Mouse (Mus musculus) MEL (cell line): ENCODE measurements at regions not wholly inside any gene's neighbourhood (a gene's known extent, or its start where the extent isn't known, plus 50 kb on each side); places are given as distances from the start of the nearest gene placed in this dataset.

Source experiments
- DNase-seq: peaks from one replicate; pipeline ENCODE4 v3.0.0; 2011; ENCODE audit warnings: low read depth, low spot score
- H3K27ac ChIP-seq: 2 replicates; pipeline ENCODE4 v1.5.1; 2012; ENCODE audit warnings: low read depth, mild to moderate bottlenecking, control low read depth, low read length, moderate library complexity; ENCODE audit not compliant: control insufficient read depth
- H3K27me3 ChIP-seq, 2 experiments: fragments of 150-350 bp in 1 of 2; sonication (generic) in 1 of 2; 2 replicates each; pipeline ENCODE4 v1.6.1; 2012; ENCODE audit warnings: low read length in 2 of 2, mild to moderate bottlenecking in 2 of 2, improper control_type of control experiment in 1 of 2, moderate library complexity in 1 of 2; ENCODE audit not compliant: insufficient read depth in 2 of 2, control insufficient read depth in 1 of 2
- H3K36me3 ChIP-seq, 2 experiments: 2 replicates each; pipeline ENCODE4 v1.6.1; 2012 to 2014; ENCODE audit warnings: low read length in 2 of 2, improper control_type of control experiment in 1 of 2, inconsistent platforms in 1 of 2, mild to moderate bottlenecking in 1 of 2; ENCODE audit not compliant: insufficient read depth in 2 of 2, control insufficient read depth in 1 of 2
- H3K4me1 ChIP-seq, 2 experiments: fragments of 150-350 bp in 1 of 2; sonication (generic) in 1 of 2; 2 replicates each; pipeline ENCODE4 v1.6.1; 2012; ENCODE audit warnings: low read length in 2 of 2, improper control_type of control experiment in 1 of 2, mild to moderate bottlenecking in 1 of 2; ENCODE audit not compliant: insufficient read depth in 2 of 2, control insufficient read depth in 1 of 2
- H3K4me3 ChIP-seq, 2 experiments: fragments of 150-350 bp in 1 of 2; sonication (generic) in 1 of 2; 2 replicates each; pipeline ENCODE4 v1.5.1; 2012; ENCODE audit warnings: low read depth in 2 of 2, low read length in 2 of 2, mild to moderate bottlenecking in 2 of 2, moderate library complexity in 2 of 2, control low read depth in 1 of 2, improper control_type of control experiment in 1 of 2; ENCODE audit not compliant: control insufficient read depth in 1 of 2, insufficient read depth in 1 of 2
- H3K79me2 ChIP-seq: 2 replicates; pipeline ENCODE4 v1.6.1; 2012; ENCODE audit warnings: mild to moderate bottlenecking, low read length, moderate library complexity; ENCODE audit not compliant: control insufficient read depth, poor library complexity, insufficient read depth
- H3K9ac ChIP-seq: 2 replicates; pipeline ENCODE4 v1.6.1; 2012; ENCODE audit warnings: low read depth, mild to moderate bottlenecking, control low read depth, low read length, moderate library complexity; ENCODE audit not compliant: control insufficient read depth, poor library complexity, severe bottlenecking
- H3K9me3 ChIP-seq: fragments of 150-350 bp; sonication (generic); replicated peaks from 2 replicates; pipeline ENCODE4 v1.6.1; 2012; ENCODE audit warnings: mild to moderate bottlenecking, low read length, improper control_type of control experiment, moderate library complexity; ENCODE audit not compliant: insufficient read depth
- CHD1 ChIP-seq: IDR thresholded peaks from 2 replicates; pipeline ENCODE4 v1.6.1; 2012; ENCODE audit warnings: low read depth, mild to moderate bottlenecking, inconsistent platforms, low read length, improper control_type of control experiment
- CTCF ChIP-seq, 3 experiments: IDR thresholded peaks in 2 of 3; conservative IDR thresholded peaks in 1 of 3; 2 replicates each; pipeline ENCODE4 v1.5.1; 2011 to 2012; ENCODE audit warnings: low read length in 3 of 3, low read depth in 2 of 3, mild to moderate bottlenecking in 2 of 3, improper control_type of control experiment in 1 of 3, inconsistent platforms in 1 of 3, mixed read lengths in 1 of 3, moderate library complexity in 1 of 3; ENCODE audit not compliant: control insufficient read depth in 1 of 3, insufficient read depth in 1 of 3, poor library complexity in 1 of 3, severe bottlenecking in 1 of 3
- E2F4 ChIP-seq: IDR thresholded peaks from 2 replicates; pipeline ENCODE4 v1.6.1; 2011; ENCODE audit warnings: low read depth, low read length, improper control_type of control experiment, borderline replicate concordance
- ELF1 ChIP-seq: IDR thresholded peaks from 2 replicates; pipeline ENCODE4 v1.6.1; 2014; ENCODE audit warnings: low read depth, mild to moderate bottlenecking, inconsistent platforms, low read length, improper control_type of control experiment, moderate library complexity
- ETS1 ChIP-seq: IDR thresholded peaks from 2 replicates; pipeline ENCODE4 v1.6.1; 2012; ENCODE audit warnings: low read depth, mild to moderate bottlenecking, inconsistent platforms, low read length, improper control_type of control experiment, moderate library complexity
- JUND ChIP-seq: IDR thresholded peaks from 2 replicates; pipeline ENCODE4 v1.6.1; 2011; ENCODE audit warnings: low read depth, mild to moderate bottlenecking, improper control_type of control experiment, low read length
- MEF2A ChIP-seq: IDR thresholded peaks from 2 replicates; pipeline ENCODE4 v1.6.1; 2014; ENCODE audit warnings: low read depth, mild to moderate bottlenecking, inconsistent platforms, low read length, improper control_type of control experiment; ENCODE audit not compliant: poor library complexity, insufficient replicate concordance, severe bottlenecking; ENCODE audit errors: extremely low read depth
- MXI1 ChIP-seq: IDR thresholded peaks from 2 replicates; pipeline ENCODE4 v1.6.1; 2011; ENCODE audit warnings: mild to moderate bottlenecking, low read depth, low read length, improper control_type of control experiment
- MYB ChIP-seq: IDR thresholded peaks from 2 replicates; pipeline ENCODE4 v1.6.1; 2011; ENCODE audit warnings: mild to moderate bottlenecking, low read depth, low read length, improper control_type of control experiment
- NELFE ChIP-seq: IDR thresholded peaks from 2 replicates; pipeline ENCODE4 v1.6.1; 2011; ENCODE audit warnings: low read depth, low read length, improper control_type of control experiment
- NRF1 ChIP-seq: IDR thresholded peaks from 2 replicates; pipeline ENCODE4 v1.6.1; 2014; ENCODE audit warnings: low read depth, mild to moderate bottlenecking, inconsistent platforms, low read length, improper control_type of control experiment, moderate library complexity; ENCODE audit not compliant: poor library complexity, insufficient read depth, severe bottlenecking
- POLR2A ChIP-seq, 2 experiments: IDR thresholded peaks; 2 replicates each; pipeline ENCODE4 v1.6.1; 2011 to 2012; ENCODE audit warnings: low read length in 2 of 2, mild to moderate bottlenecking in 2 of 2, control low read depth in 1 of 2, improper control_type of control experiment in 1 of 2, low read depth in 1 of 2, moderate library complexity in 1 of 2; ENCODE audit not compliant: control insufficient read depth in 1 of 2, insufficient read depth in 1 of 2, poor library complexity in 1 of 2
- TCF12 ChIP-seq: IDR thresholded peaks from 2 replicates; pipeline ENCODE4 v1.6.1; 2014; ENCODE audit warnings: low read depth, mild to moderate bottlenecking, inconsistent platforms, low read length, improper control_type of control experiment, moderate library complexity
- USF1 ChIP-seq: IDR thresholded peaks from 2 replicates; pipeline ENCODE4 v1.6.1; 2014; ENCODE audit warnings: low read depth, mild to moderate bottlenecking, inconsistent platforms, low read length, improper control_type of control experiment, moderate library complexity
- USF2 ChIP-seq, 2 experiments: IDR thresholded peaks; 2 replicates each; pipeline ENCODE4 v1.6.1; 2011 to 2012; ENCODE audit warnings: improper control_type of control experiment in 2 of 2, low read length in 2 of 2, borderline replicate concordance in 1 of 2, inconsistent platforms in 1 of 2, low read depth in 1 of 2, mild to moderate bottlenecking in 1 of 2; ENCODE audit not compliant: insufficient read depth in 1 of 2
- ZNF384 ChIP-seq: IDR thresholded peaks from 2 replicates; pipeline ENCODE4 v1.6.1; 2012; ENCODE audit warnings: low read depth, mild to moderate bottlenecking, inconsistent platforms, low read length, improper control_type of control experiment

DNA sequence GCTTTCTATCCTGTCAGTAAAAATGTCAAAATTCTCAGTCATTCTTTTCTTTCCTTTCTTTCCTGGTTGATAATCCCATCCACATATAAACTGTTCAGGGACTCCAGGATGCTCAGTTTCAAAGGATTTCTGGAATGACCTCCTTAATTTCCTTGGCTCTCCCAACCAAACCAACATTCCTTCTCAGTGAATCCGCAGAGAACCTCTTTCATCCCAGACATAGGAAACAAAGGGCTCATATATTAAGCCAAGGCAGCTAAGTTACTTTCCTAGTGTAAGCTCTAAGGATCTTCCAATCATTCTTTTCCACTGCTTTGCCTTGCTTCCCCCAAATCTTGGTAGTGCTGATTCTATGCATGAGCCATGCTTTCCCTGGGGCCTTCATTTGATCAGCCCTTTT, 69.5 kb upstream of the Dcn start:
- H3K4me1 ChIP-seq: no peaks in the 10 kb centered on the region
- H3K9me3 ChIP-seq: no peaks in the 10 kb centered on the region
- H3K27me3 ChIP-seq: no peaks in the 10 kb centered on the region
- H3K4me3 ChIP-seq: no peak overlapping the region
- TF ChIP-seq MYB (no peak), ETS1 (no peak), USF1 (no peak), ZNF384 (no peak), ELF1 (no peak), CTCF (IDR thresholded peaks at IDR 0.05 in 2 of 3, conservative IDR thresholded peaks at IDR 0.05 in 1 of 3; ENCODE audit: control insufficient read depth in 1 of 3, insufficient read depth in 1 of 3, low read depth in 2 of 3, low read length in 3 of 3, poor library complexity in 1 of 3, severe bottlenecking in 1 of 3) (no peak), NRF1 (no peak), MXI1 (no peak), JUND (no peak), POLR2A (IDR thresholded peaks at IDR 0.05; ENCODE audit: control insufficient read depth in 1 of 2, insufficient read depth in 1 of 2, low read depth in 1 of 2, low read length in 2 of 2, poor library complexity in 1 of 2) (no peak), CHD1 (no peak), TCF12 (no peak), MEF2A (no peak), NELFE (no peak), E2F4 (no peak)
- H3K27ac ChIP-seq: no peak overlapping the region
- no peaks in the 10 kb centered on the region for H3K79me2 ChIP-seq
- no peaks in the 10 kb centered on the region for H3K36me3 ChIP-seq
- H3K9ac ChIP-seq: no peak overlapping the region
- DNase-seq: no peak

GRCm38 (mm10) chr10:97422579-97422978, 56.8 kb upstream of the Dcn start:
- no peaks in the 10 kb centered on the region for H3K27me3 ChIP-seq
- DNase-seq: no peak
- no peak for TF ChIP-seq MXI1
- no peak for TF ChIP-seq USF1
- no peak for TF ChIP-seq USF2 (IDR thresholded peaks at IDR 0.05; ENCODE audit: borderline replicate concordance in 1 of 2, insufficient read depth in 1 of 2, low read depth in 1 of 2, low read length in 2 of 2)
- no peak for TF ChIP-seq POLR2A (IDR thresholded peaks at IDR 0.05; ENCODE audit: control insufficient read depth in 1 of 2, insufficient read depth in 1 of 2, low read depth in 1 of 2, low read length in 2 of 2, poor library complexity in 1 of 2)
- H3K4me1 ChIP-seq: no peaks in the 10 kb centered on the region
- H3K4me3 ChIP-seq: no peak overlapping the region
- no peaks in the 10 kb centered on the region for H3K36me3 ChIP-seq
- no peaks in the 10 kb centered on the region for H3K9me3 ChIP-seq
- no peak overlapping the region for H3K27ac ChIP-seq
- H3K79me2 ChIP-seq: no peaks in the 10 kb centered on the region
- no peak overlapping the region for H3K9ac ChIP-seq
